Mouse (Mus musculus) gastrocnemius, postnatal 36 days (tissue): ENCODE results near the gene Gm42715. TPM values are rescaled to one million over a fixed set of nuclear protein-coding genes. Genes with fewer than 3 reads are reported as not detected.
A peak's percentile ranks its signal among the peaks of the same experiment; 100 is the strongest.
"Not testable (repeated sequence)": the region's sequence is repeated elsewhere in the genome, so short reads cannot be mapped to it uniquely, and the experiment has no call there.

ENCODE experiments used
- DNase-seq, 2 experiments: peaks; one replicate each; pipeline ENCODE4 v3.0.0; 2022
- intact Hi-C: fragments of 180-260 bp; cut with DNase I; formaldehyde crosslinking; loops from one replicate; pipeline ENCODE4 v1.15.1; 2025
- total RNA-seq, 2 experiments: library from RNA; stranded (reverse); gene quantifications; 2 replicates each; pipeline ENCODE4 v1.2.3; 2021

Gene Gm42715
- total RNA-seq, 2 experiments from 2014 or later: 4.2 to 5.4 TPM

DNA sequence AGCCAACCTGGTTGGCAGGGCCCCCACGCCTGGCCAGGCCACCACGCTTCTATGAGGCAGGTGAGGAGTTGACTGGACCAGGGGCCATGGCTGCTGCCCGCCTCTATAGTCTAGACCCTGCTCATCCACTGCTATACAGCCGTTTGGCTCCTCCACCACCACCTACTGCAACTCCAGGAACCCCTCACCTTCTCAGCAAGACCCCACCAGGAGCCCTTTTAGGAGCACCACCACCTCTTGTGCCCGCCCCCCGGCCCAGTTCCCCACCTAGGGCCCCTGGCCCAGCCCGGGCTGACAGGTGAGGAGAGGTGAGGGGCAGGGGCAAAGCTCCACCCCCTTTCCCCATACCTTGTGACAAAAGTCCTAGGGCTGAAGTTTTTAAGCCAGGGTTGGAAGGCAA lies 29.4 kb upstream of the Gm42715 start:
- no peak for DNase-seq
- intact Hi-C loops: loop anchor here (5.0 kb wide), 1 partner anchor 183 kb away; no protein-coding TSS in a partner anchor

DNA sequence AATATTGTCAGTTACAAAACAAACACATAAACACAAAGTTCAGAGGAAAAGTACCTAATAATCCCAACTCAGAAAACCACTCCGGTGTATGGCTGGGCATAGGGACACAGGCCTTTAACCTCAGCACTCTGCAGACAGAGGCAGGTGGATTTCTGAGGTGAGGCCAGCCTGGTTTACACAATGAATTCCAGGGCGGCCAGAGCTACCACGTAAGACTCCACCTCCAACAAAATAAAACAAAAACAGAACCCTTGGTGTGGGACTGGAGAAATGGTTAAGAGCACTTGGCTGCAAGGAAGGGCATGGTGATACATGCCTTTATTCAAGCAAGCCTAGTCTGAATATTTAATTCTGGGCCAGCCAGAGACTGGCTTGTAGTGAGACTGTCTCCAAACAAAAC lies 27.5 kb upstream of the Gm42715 start:
- intact Hi-C loops: no loop called here
- DNase-seq: no peak

DNA sequence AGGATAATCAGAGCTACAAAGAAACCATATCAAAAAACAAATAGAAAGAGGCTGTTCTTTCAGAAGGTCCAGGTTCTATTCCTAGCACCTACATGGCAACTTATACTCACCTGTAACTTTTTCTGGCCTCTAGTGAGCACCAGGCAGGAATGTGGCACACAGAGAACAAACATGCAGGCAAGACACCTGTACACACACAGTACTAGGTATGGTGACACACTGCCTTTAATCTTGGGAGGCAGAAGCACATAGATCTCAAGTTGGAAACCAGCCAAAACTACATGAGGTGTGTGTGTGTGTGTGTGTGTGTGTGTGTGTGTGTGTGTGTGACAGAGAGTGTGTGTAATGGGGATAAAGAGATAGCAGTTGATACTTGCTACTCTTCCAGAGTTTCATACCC lies 24.7 kb upstream of the Gm42715 start:
- intact Hi-C loops: no loop called here
- no peak for DNase-seq

DNA sequence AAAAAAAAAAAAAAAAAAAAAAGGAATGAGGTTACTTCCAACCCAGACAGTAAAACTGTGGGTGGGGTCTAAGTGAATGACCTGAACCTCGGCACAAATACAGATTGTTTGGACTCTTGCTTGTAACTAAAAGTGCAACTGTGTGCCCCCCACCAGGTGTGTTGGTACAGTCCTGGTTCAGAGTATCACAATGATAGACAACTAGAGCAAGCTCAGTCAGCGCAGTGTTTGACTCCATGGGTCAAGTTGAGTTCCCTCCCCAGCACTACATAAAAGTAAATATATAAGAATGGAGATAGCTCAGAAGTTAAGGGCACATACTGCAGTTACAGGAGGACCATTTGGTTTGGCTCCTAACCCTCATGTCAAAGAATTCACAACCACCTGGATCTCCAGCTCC lies 22.0 kb upstream of the Gm42715 start:
- intact Hi-C loops: no loop called here
- DNase-seq: no peak

DNA sequence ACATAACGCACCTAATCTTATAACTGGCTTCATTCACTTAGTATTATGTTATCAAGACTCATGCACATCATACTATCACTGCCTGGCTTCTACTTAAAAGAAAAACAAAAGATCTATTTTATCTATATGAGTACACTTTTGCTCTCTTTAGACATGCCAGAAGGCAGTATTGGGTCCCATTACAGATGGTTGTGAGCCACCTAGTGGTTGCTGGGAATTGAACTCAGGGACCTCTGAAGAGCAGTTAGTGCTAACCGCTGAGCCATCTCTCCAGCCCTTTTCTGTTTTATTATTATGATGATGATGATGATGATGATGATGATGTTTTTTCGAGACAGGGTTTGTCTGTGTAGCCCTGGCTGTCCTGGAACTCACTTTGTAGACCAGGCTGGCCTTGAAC lies 21.0 kb upstream of the Gm42715 start:
- intact Hi-C loops: no loop called here
- no peak for DNase-seq

DNA sequence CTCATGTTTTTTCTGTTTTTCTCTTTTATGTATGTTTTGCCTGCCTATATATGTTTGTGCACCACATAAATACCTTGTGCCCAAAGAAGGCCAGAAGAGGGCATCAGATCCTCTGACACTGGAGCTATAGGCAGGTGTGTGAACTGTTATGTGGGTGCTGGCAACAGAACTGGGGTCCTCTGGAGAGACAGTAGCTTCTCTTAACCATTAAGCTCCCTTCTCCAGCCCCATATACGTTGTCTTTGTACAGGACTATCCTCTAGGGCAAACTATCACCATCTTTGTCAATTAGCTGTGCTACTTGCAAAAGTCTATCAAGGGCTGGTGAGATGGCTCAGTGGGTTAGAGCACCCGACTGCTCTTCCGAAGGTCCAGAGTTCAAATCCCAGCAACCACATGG lies 11.1 kb upstream of the Gm42715 start:
- DNase-seq: no peak
- intact Hi-C loops: no loop called here

DNA sequence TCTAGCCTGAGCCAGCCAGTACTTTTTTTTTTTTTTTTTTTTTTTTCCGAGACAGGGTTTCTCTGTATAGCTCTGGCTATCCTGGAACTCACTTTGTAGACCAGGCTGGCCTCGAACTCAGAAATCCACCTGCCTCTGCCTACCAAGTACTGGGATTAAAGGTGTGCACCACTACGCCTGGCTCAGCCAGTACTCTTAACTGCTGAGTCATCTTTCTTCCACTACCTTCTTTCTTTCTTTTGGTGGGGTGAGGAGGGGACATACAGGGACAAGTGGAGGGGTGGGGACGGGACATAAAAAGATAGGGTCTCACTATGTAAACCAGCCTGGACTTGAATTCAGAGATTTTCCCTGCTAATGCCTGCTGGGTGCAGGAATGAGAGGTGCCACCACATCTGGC lies 9.6 kb upstream of the Gm42715 start:
- intact Hi-C loops: not testable (repeated sequence)

DNA sequence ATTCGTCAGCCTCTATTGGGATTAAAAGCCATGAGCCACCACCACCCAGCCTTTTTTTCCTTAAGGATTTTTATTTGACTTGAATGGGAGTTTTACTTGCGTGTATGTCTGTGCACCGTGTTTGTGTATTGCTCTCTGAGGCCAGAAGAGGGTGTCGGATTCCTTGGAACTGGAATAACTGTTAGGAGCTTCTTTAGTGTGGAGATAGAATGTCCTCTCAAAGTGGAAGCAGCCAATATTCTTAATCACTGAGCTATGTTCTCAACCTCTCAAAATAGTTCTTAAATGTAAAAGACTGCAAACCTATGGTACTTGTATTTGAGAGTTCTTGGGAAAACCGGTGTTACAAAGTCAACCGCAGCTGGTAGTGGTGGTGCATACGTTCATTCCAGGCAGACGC lies 8.1 kb upstream of the Gm42715 start:
- DNase-seq: no peak
- intact Hi-C loops: no loop called here

More for the DNA sequence above, 9.6 kb upstream of the Gm42715 start:
- DNase-seq: not testable (repeated sequence)

DNA sequence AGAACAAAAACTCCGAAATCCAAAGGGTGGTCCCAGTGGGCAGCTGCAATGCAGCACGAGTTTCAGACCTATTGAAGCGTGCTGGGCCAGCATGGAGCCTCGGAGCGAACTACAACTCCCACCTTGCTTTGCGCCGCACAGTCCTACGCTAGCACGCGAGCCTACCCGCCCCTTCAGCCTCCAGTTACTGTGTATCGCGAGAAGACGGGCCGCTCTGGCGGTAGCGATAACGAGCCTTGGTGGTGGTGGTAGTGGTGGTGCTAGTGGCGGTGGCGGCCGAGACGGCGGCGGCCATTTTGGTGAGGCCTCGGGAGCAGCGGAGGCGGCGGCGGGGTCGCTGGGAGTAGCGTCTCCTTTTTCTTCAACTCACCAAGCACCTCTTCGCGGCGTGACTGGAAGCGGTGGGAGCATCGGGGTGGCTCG lies 7.6 kb upstream of the Gm42715 start, which contains the start of gene Srcap:
Gene Srcap, plus strand, starts transcription at position 176 of the 423 bp plus-strand sequence.
- intact Hi-C loops: loop anchor here (2.0 kb wide), 1 partner anchor 61 kb away; the partner anchor contains the start of gene Phkg2
- DNase-seq: peak; percentile 93

DNA sequence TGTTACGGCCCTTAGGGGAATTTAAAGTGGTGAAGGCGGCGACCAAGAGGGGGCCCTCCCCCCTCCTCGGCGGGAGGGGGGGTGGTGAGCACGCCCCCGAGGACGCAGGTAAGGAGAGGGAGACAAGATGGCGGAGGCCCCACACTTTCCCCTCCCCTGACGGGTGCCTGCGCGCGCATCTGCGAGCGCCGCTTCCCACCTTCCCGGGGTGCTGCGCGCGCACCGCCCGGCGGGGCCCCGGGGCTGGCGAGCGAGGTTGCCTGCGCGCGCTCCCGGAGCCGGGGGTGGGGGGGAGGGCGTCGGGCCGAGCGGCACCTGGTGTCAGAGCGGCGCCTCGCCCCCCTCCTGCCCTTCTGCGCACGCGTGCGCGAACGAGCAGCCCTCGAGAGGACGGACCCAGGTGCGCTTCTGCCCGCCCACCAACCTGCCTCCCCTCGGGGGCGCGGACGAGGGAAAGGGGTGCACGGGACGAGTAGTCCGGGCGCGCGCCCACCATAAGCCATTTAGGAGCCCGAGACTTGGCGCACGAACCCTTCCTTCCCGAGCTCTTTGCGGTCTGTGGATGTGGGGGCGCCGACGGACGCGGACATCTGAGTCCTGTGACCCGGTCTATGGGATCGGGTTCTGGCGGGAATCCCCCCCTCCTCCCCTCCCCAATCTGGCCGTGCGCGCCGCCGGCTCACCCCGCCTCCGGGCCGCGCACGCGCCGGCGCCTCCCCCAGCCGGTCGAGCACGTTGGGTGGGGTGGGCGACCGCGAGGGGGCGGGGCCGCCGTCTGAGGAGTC lies 7.0 kb upstream of the Gm42715 start:
- peak; percentile 72 to 85 for DNase-seq
- intact Hi-C loops: loop anchor here (2.0 kb wide), 1 partner anchor 60 kb away; the partner anchor contains the start of gene Phkg2

DNA sequence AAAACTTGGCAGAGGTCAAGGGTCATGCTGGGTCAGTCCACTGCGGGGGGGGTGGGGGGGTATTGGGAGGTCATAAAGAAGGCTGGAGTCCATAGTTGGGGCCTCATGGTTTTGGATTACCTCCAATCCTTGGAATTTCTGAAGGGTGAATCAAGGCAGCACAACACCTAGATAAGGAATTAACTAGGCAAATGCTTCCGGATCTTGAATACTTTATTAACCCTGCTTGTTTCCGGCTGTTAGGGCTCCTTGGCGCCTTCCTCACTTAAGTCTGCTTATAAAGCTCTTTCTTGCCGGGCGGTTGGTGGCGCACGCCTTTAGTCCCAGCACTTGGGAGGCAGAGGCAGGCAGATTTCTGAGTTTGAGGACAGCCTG lies 6.4 kb upstream of the Gm42715 start:
- intact Hi-C loops: loop anchor here (2.0 kb wide), 1 partner anchor 60 kb away; the partner anchor contains the start of gene Phkg2
- no peak for DNase-seq

DNA sequence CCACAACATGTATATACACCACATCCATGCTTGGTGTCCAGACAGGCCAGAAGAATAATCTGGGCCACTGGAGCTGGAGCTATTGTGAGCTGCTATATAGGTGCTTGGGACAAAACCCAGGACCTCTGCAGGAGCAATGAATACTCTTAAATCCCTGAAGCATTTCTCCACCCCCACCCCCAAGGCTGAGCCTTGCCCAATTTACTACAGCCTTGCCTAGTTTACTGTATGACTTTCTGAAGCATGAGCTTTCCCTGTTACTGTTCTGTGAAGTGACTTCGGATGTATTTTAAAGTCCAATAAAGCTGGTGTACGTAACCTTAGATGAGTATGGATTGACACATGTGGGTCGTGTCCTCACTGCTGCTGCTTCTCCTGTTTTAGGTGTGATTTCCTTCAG lies 5.6 kb upstream of the Gm42715 start:
- no peak for DNase-seq
- intact Hi-C loops: loop anchor here (2.0 kb wide), 1 partner anchor 59 kb away; the partner anchor contains the start of gene Phkg2

DNA sequence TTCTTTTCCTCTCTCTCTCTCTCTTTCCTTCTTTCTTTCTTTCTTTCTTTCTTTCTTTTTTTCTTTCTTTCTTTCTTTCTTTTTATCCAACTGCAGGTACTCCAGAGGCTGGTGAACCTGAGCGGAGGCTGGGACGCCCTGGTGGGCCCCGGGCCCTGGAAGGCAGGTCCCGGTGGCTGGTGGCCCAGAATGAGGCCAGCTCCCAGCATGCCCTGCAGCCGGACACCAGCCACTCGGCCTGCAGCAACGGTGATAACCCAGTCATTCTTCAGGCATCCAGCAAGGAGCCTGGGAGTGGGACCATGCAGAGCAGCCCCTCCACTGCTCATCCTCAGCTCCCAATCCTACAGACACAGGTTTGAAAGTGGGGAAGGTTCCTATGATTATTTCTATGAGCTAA lies 3.5 kb upstream of the Gm42715 start:
- no peak for DNase-seq
- intact Hi-C loops: loop anchor here (5.0 kb wide), 1 partner anchor 71 kb away; the partner anchor contains the start of genes Ccdc189 and Rnf40

DNA sequence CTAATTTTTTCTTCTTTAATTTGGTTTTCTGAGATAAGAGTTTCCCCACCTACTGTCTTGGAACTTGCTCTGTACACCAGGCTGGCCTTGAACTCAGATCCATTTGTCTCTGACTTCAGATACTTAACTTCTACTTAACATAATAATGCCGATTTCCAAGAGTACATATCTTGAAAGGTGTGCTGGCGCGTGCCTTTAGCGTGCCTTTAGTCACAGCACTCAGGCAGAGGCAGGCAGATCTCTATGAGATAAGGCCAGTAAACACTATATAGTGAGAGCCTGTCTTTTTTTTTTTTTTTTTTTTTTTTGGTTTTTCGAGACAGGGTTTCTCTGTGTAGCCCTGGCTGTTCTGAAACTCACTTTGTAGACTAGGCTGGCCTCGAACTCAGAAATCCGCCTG lies 3.0 kb upstream of the Gm42715 start:
- DNase-seq: no peak
- intact Hi-C loops: loop anchor here (5.0 kb wide), 1 partner anchor 71 kb away; the partner anchor contains the start of genes Ccdc189 and Rnf40

DNA sequence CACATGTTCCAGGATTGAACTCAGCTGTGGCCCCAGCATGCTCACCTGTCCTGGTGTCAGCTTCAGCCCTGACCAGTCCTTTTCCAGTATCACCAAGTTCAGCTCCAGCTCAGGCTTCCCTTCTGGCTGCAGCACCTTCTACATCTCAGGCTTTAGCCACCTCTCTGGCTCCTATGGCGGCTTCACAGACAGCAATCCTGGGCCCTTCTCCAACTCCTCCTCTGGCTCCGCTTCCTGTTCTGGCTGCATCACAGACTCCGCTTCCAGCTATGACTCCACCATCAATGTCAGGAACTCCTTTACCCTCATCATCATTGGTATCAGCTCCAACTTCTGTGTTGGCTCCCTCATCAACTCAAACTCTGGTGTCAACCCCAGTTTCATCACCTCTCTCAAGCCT lies 22.3 kb downstream of the Gm42715 start:
- intact Hi-C loops: no loop called here

DNA sequence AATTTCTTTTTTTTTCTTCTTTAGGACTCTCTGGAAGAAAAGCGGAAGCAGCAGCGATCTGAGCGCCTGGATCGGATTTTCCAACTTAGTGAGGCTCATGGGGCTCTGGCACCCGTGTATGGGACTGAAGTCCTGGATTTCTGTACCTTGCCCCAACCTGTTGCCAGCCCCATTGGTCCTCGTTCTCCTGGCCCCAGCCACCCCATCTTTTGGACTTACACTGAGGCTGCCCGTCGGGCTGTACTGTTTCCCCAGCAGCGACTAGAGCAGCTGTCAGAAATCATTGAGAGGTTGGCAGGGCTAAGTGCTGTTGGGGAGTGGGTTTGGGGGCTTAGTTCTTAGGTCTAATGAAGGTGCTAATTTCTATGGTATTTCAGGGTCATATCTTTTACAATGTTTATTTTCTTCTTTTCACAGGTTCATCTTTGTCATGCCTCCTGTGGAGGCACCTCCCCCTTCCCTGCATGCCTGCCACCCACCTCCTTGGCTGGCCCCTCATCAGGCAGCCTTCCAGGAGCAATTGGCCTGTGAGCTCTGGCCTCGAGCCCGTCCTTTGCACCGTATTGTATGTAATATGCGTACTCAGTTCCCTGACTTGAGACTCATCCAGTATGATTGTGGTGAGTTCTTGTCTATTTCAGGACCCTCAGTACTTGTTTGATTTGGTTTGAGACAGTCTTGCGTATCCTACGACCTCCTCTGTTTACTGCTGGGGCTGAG lies 29.9 kb downstream of the Gm42715 start:
- no peak for DNase-seq

More for the DNA sequence above, 22.3 kb downstream of the Gm42715 start:
- DNase-seq: no peak

DNA sequence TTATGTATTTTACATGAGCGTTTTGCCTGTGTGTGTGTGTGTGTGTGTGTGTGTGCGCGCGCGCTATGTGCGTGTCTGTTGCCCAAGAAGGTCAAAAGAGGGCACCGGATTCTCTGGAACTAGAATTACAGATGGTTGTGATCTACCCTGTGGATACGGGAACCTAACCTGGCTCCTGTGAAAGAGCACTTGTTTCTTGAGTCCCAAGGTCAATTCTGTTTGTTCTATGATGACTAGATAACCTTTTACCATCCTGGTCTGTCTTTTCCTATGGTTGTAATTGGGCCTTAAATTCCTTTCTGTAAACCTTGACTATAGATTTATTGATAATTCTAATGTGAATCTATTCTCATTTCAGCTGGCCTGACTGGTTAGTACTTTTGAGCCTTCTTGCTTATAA lies 32.2 kb downstream of the Gm42715 start:
- DNase-seq: no peak
- intact Hi-C loops: no loop called here

More for the DNA sequence above, 29.9 kb downstream of the Gm42715 start:
- intact Hi-C loops: no loop called here

DNA sequence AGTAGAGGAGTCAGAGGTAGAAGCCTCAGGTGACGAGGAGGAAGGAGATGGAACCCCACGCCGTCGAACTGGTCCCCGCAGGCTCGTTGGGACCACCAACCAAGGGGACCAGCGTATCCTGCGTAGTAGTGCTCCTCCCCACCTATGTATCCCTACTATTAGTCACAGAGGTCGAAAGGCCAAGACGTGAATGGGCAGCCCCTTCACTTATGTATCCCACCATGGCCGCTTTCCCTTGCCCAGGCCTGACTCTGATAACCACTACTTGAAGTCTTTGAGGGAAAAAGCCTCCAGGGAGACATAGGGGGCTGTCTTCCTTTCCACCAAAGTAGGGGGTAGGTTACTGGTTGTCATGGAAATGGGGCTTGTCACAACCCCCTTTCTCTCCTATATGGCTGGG lies 41.2 kb downstream of the Gm42715 start:
- DNase-seq: no peak
- intact Hi-C loops: loop anchor here (5.0 kb wide), 1 partner anchor 33 kb away; no protein-coding TSS in a partner anchor

DNA sequence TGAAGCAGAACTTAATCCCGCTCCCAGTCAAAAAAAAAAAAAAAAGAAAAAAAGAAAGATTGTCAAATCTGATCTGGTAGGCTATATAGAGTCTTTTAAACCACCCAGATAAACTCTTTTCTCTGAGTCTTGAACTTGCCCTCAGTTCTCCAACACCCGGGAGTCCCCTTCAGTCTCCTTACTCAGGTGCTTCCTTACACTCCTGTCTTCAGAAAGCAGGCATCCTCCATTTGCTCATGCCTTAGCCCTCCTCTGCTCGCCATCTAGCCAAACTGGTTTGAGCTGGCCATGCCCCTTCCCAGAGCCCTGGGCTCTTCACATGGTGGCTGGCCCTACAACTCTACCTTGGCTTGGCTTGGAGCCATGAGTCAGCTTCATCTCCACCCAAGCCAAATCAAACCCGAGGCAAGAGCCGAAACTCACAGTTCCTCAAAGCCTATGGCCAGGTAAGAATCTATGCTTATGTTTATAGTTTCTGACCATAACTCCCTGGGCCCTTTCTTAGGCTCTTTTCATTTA lies 42.0 kb downstream of the Gm42715 start, which contains the start of gene Tmem265:
Gene Tmem265, plus strand, starts transcription at position 51 of the 519 bp plus-strand sequence.
- no peak for DNase-seq
- intact Hi-C loops: loop anchor here (5.0 kb wide), 1 partner anchor 34 kb away; no protein-coding TSS in a partner anchor

DNA sequence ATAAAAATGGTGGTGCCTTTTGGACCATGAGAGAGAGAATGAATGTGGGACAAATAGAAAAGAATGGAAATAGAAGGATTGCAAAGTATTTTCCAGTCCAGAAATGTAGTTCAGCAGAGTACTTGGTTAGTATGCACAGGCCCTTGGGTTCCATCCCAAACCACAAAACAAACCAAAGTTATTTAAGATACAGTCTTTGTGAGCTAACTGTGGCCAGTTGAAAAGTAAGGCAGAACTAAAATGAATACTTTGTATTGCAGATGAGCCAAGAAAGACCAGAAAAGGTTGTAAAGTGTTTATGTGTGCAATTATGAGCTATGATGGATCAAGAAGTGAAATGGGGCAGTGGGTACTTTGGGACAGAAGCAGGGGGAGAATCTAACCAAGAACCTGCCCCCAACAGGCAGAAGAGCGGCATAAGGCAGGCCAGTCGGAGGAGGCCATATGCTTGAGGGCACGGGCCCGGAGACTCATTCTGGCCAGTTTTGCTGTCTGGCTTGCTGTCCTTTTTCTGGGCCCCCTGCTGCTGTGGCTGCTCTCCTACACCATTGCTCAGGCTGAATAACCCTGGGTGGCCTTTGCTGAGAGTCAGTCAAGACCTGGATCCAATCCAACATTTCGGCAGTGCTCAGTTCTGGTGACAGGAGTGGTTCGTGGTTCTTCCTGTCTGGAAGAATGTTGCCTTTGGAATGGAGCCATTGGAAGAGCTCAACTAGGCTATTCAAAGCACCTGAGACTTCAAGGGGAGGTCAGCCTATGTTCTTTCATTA lies 45.2 kb downstream of the Gm42715 start:
- DNase-seq: no peak
- intact Hi-C loops: loop anchor here (5.0 kb wide), 1 partner anchor 37 kb away; no protein-coding TSS in a partner anchor
